Mouse (Mus musculus): ENCODE measurements around the gene Arid3a. TPM values are rescaled to one million over a fixed set of nuclear protein-coding genes. Genes with fewer than 3 reads are reported as not detected.

Arid3a gene
- total and polyA plus RNA-seq, 3 experiments: 48.4 to 114 (median 94.4) TPM

DNA sequence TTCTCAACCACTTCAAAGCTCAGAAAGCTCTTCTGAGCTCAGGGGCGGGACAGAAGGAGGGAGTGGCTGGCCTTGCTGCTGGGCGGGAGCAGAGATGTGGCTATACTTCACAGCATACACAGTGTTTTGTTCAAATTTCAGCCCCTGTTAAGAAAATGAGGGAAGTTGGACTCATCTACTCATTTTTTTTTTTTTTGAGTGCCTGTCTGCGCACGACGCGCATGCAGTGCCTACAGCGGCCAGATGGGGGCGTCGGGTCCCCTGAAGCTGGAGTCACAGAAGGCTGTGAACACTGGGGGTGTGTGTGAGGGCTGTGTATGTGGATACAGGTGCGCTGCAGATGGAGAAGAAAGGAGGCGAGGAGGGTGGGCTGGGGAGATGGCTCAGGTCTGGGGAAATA lies 60.1 kb downstream of the Arid3a start (continued):
- TF ChIP-seq SIN3A (IDR thresholded peaks at IDR 0.05; ENCODE audit: low read length) (no peak), MAX (IDR thresholded peaks at IDR 0.05; ENCODE audit: low read length) (no peak), RCOR1 (conservative IDR thresholded peaks at IDR 0.05; ENCODE audit: low read depth, low read length) (no peak), MAFK (IDR thresholded peaks at IDR 0.05; ENCODE audit: insufficient replicate concordance, low read length) (no peak), EP300 (IDR thresholded peaks at IDR 0.05; ENCODE audit: low read length) (peak; percentile 5; the same call in 1 of the 2 replicates), GABPA (IDR thresholded peaks at IDR 0.05; ENCODE audit: insufficient replicate concordance, low read depth, low read length) (no peak), BHLHE40 (IDR thresholded peaks at IDR 0.05; ENCODE audit: low read depth, low read length) (no peak), ZKSCAN1 (IDR thresholded peaks at IDR 0.05; ENCODE audit: borderline replicate concordance, low read depth, low read length) (no peak), CHD2 (IDR thresholded peaks at IDR 0.05; ENCODE audit: low read length) (no peak), HCFC1 (IDR thresholded peaks at IDR 0.05; ENCODE audit: low read depth, low read length) (no peak), ELF1 (IDR thresholded peaks at IDR 0.05; ENCODE audit: low read depth, low read length) (no peak), TCF12 (IDR thresholded peaks at IDR 0.05; ENCODE audit: low read depth, low read length) (no peak), CTCF (conservative IDR thresholded peaks at IDR 0.05 in 1 of 2, IDR thresholded peaks at IDR 0.05 in 1 of 2; ENCODE audit: low read depth in 2 of 2, low read length in 2 of 2) (peak; percentile 71 to 91), POLR2A (IDR thresholded peaks at IDR 0.05; ENCODE audit: low read depth, low read length) (0 out of 2 replicates have a peak, but pooled peaks have one; percentile 15)

DNA sequence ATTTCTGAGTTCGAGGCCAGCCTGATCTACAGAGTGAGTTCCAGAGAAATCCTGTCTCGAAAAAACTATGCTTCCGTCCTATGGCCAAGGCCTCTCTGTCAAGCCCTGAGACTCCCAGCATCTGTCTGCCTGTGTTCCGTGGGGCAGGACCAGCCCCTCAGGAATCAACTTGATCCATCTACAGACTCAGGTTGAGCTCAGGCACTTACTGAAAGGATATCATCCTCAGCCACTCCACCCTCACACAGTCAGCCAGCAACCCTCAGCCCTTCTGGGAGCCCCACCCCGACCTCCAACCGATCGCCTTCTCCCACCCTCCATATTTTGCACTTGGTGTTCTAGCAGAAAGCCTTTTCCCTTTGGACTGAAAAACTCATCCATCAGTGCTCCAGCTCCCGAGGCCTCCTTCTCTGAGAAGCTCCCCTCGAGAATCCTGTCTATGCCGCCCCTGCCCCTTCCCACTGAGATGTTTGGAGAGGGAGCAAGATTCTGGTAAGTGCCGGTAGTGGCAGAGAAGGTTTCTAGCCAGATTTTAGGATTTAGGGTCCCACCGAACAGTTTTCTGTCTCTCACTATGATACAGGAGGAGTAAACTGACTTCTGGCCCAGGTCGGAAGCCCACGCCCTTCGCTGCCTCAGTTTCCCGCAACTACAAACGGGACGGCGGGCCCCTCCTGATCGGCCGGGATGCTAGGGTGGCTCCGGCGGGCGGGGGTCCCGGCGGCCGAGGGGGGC lies 61.1 kb downstream of the Arid3a start:
- TF ChIP-seq NRF1 (IDR thresholded peaks at IDR 0.05; ENCODE audit: low read depth, low read length) (no peak), POLR2AphosphoS2 (IDR thresholded peaks at IDR 0.05; ENCODE audit: low read depth, low read length) (no peak), E2F4 (IDR thresholded peaks at IDR 0.05; ENCODE audit: insufficient replicate concordance, low read depth, low read length) (no peak), MEF2A (IDR thresholded peaks at IDR 0.05; ENCODE audit: borderline replicate concordance, low read depth, low read length) (no peak), KAT2A (IDR thresholded peaks at IDR 0.05; ENCODE audit: insufficient replicate concordance, low read length) (no peak), SIN3A (IDR thresholded peaks at IDR 0.05; ENCODE audit: low read length) (no peak), MAZ (IDR thresholded peaks at IDR 0.05; ENCODE audit: low read depth, low read length) (no peak), POLR2A (IDR thresholded peaks at IDR 0.05; ENCODE audit: low read depth, low read length) (no peak), PAX5 (IDR thresholded peaks at IDR 0.05; ENCODE audit: low read length) (no peak), ETS1 (conservative IDR thresholded peaks at IDR 0.05; ENCODE audit: low read depth, low read length) (no peak), TBP (conservative IDR thresholded peaks at IDR 0.05; ENCODE audit: low read depth, low read length) (no peak), IRF4 (IDR thresholded peaks at IDR 0.05; ENCODE audit: low read depth, low read length) (no peak), ZNF384 (IDR thresholded peaks at IDR 0.05; ENCODE audit: low read depth, low read length) (no peak), ZC3H11A (IDR thresholded peaks at IDR 0.05; ENCODE audit: low read depth, low read length) (no peak), USF1 (IDR thresholded peaks at IDR 0.05; ENCODE audit: low read depth, low read length) (no peak), MYC (IDR thresholded peaks at IDR 0.05; ENCODE audit: low read depth, low read length) (no peak)
- H3K9me3 ChIP-seq (replicated peaks; ENCODE audit: low read length): peaks cover 14% of the 10 kb centered on the region
- H3K4me1 ChIP-seq (ENCODE audit: control insufficient read depth in 1 of 2, insufficient read depth in 2 of 2): peaks cover 12 to 44% of the 10 kb centered on the region in 2 experiments
- H3K27ac ChIP-seq (ENCODE audit: insufficient read depth, low read depth): no peak overlapping the region
- peak overlapping the region; percentile 37 to 67 (median 66) for H3K4me3 ChIP-seq (replicated peaks in 1 of 3; ENCODE audit: low read depth in 2 of 3, low read length in 2 of 3, poor library complexity in 1 of 3)
- peaks cover 11 to 24% of the 10 kb centered on the region in 2 experiments for H3K36me3 ChIP-seq (replicated peaks in 1 of 2; ENCODE audit: control insufficient read depth in 1 of 2, insufficient read depth in 1 of 2, low read length in 1 of 2)
- in situ Hi-C loops (cut with MboI; ENCODE audit: low pct_ligation_motif_present, low pct_unique_long_range_greater_than_20kb, low sequenced_read_pairs) (loop anchor here (5.0 kb wide), 2 partner anchors 124 to 154 kb away; partner anchors contain the start of gene Cbarp), dilution Hi-C loops (cut with MboI; ENCODE audit: extremely low pct_ligation_motif_present, extremely low pct_unique_long_range_greater_than_20kb, low sequenced_read_pairs) (no loop called here)
- H3K4me2 ChIP-seq (ENCODE audit: insufficient read depth, low read depth, poor library complexity, severe bottlenecking): peak overlapping the region; percentile 27
- H3K9ac ChIP-seq (ENCODE audit: insufficient read depth, low read depth): peak overlapping the region; percentile 35; the same call in 1 of the 2 replicates
- peaks cover 11% of the 10 kb centered on the region for H3K79me2 ChIP-seq (replicated peaks; ENCODE audit: control insufficient read depth, extremely low read depth, insufficient read depth, poor library complexity, severe bottlenecking)
- DNase-seq (ENCODE audit: extremely low read depth): no peak
- peaks cover 3% of the 10 kb centered on the region for H3K27me3 ChIP-seq (replicated peaks)
